Mouse (Mus musculus): ENCODE data around the gene C8a.

DNA sequence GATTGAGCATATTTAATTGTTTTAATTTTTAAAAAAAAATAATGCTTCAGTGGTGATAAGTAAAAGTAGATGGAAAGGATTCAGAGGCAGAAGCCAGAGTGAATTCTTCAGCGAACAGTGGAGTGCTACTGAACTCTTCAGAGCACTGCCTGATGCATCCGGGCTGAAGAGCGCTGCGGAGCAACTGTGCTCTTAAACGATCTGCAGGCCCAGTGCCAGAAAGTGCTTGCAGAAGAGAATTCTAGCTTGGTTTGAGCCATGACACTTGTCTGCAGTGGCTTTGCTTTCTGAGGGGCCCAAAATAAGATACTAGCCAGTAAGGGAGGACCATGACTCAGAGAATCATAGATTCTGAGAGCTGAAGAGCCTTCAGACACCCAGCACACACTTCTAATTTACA, 47.3 kb downstream of the C8a start:
- TF ChIP-seq CTCF (IDR thresholded peaks at IDR 0.05; ENCODE audit: low read depth) = no peak
- no peak for TF ChIP-seq EP300 (IDR thresholded peaks at IDR 0.05; ENCODE audit: low read depth)
